Mouse (Mus musculus): ENCODE results near the gene Spata5.

Spata5 gene

GRCm38 (mm10) chr3:37616586-37617547 is 197.2 kb downstream of the Spata5 start:
- DNase-seq (ENCODE audit: low spot score), result peak; percentile 39

Measured in embryo, embryonic 10.5 days (tissue).